Mouse (Mus musculus) spleen, adult 12 weeks (tissue): ENCODE results near the gene Olfr575.

Source experiments
- DNase-seq: peaks from one replicate; pipeline ENCODE4 v3.0.0; 2022; ENCODE audit warnings: low spot score

Gene Olfr575

DNA sequence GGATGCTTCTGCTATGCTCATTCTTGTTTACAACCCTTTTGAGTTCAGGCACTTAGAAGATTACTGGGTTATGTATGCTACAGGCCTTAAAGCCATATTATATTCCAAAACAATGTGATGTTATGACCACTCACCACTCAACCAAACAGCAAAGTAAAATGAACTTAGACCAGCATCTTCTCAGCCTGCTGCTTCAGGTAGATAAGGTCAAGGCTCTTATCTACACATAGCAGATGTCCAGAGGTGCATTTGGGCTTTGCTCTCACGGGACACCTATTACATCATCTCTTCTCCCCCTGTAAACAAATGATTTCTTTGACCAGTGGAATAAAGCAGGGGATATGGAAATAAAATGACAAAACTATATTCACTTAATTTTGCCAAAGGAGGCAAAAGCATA, at the start of gene Olfr575:
Gene Olfr575 (minus strand): TSS at position 183 of the 400 bp plus-strand sequence.
- DNase-seq, result no peak

GRCm38 (mm10) chr7:102989224-102989623, 30.6 kb upstream of the Olfr575 start, which contains the start of gene Olfr578:
Gene Olfr578, minus strand, starts transcription at chr7:102989324.
- DNase-seq, result no peak

DNA sequence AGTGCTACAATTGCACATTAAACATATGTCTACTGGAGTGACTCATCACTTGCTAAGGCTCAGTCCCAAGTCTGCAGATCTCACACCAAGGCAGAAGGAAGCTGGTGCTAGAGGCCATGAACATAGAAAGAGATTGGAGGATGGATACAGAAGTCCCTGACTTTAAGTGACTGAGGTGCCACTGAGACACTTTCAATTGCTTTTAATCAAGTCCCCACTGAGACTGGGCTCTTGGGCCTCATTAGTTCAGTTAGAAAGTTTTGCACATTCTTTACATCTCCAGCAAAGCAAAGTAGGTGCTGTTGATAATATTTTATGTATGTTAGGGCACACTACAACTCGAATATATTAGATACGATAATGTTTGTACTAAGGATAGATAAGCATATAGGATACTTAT, 17.3 kb upstream of the Olfr575 start, which contains the start of gene Olfr577:
Gene Olfr577 (minus strand): TSS at position 101 of the 400 bp plus-strand sequence.
- DNase-seq, result no peak

DNA sequence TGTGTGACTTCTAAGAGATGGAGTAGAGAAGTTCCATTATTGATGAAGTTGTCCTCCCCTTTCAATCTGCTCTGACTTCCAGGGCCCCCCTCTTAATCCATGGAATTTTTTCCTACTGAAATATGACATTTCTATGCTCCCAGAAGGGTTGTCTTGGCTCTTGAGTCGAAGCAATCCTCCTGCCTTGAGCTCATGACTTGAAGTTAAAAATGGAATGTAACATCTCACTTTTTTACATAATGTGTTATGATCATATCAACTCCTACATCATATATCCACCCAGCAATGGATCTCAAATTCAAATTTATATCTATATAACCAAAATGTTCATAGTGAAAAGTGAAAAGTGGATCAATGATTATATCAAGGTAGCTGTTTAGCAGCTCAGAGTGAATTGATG, 15.8 kb upstream of the Olfr575 start:
- DNase-seq, result no peak

GRCm38 (mm10) chr7:102962360-102962759, 3.8 kb upstream of the Olfr575 start, which contains the start of gene Olfr576:
Gene Olfr576, plus strand, starts transcription at chr7:102962660.
- no peak for DNase-seq

DNA sequence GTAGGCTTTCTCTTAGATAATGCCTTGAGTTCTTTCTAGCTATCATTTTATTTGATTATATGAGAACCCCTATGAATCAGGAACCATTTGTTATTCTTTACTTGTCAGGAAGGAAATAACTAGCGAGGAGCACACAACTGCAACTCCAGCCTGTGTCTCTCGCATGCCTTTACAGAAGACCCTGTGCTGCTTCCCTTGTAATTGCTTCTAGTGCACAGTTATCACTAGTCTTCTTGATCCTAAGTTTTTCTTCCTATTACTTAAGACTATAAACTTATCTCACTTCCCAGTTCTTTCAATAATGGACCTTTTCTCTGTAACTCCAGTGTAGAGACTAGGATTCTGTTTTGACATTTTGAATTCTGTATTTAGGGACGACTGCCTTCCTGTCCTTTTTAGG, 438 bp downstream of the Olfr575 start:
- DNase-seq, result no peak

- no peak for DNase-seq
Observed at GRCm38 (mm10) chr7:102950732-102951131, 7.8 kb downstream of the Olfr575 start.

DNA sequence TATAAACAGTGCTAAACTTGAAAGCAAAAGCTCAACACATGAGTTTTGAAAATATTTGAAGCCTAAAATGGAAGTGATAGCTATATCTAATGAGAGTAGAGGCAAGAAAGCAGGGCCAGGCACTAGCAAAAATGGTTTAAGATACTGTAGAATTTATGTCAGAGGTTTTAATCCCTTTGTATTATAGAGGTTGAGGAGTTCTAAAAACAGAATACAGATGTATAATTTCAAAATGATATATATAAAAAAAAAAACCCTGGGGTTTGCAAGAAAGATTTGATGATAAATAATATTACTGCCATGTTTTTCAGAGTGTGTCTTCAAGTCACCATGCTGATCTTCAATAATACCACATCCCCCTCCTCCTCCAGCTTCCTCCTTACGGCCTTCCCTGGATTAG, 10.4 kb downstream of the Olfr575 start, which contains the start of gene Olfr574:
Gene Olfr574 (plus strand): TSS at position 301 of the 400 bp plus-strand sequence.
- DNase-seq, result no peak

- no peak for DNase-seq
Observed at GRCm38 (mm10) chr7:102943417-102943816, 15.2 kb downstream of the Olfr575 start.

DNA sequence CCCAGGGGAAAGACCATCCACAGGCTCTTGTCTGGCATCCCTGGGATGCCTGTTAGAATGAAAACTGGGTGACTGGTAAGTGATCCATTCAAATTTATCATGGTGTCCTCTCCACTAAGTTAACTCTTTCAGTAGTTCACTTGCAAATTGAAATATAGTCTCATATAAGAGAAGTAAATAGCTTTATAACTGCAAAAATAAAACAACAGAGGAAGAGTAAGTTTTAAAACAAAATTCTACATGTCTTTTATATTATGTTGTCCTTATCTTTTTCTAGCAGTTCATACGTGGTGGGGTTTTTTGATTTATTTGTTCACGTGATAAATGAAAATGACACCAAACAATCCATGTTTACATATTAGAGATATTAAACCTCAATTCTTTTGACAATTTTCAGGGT, 16.1 kb downstream of the Olfr575 start, which contains the start of gene Olfr573-ps1:
Gene Olfr573-ps1 (minus strand): TSS at position 101 of the 400 bp plus-strand sequence.
- no peak for DNase-seq

- DNase-seq, result no peak
Observed at GRCm38 (mm10) chr7:102927105-102927504, 31.5 kb downstream of the Olfr575 start.

- DNase-seq, result no peak
Observed at GRCm38 (mm10) chr7:102924109-102924508, 34.5 kb downstream of the Olfr575 start, which contains the start of gene Olfr572. Gene Olfr572, plus strand, starts transcription at chr7:102924409.

- no peak for DNase-seq
Observed at GRCm38 (mm10) chr7:102919632-102920031, 38.9 kb downstream of the Olfr575 start.

DNA sequence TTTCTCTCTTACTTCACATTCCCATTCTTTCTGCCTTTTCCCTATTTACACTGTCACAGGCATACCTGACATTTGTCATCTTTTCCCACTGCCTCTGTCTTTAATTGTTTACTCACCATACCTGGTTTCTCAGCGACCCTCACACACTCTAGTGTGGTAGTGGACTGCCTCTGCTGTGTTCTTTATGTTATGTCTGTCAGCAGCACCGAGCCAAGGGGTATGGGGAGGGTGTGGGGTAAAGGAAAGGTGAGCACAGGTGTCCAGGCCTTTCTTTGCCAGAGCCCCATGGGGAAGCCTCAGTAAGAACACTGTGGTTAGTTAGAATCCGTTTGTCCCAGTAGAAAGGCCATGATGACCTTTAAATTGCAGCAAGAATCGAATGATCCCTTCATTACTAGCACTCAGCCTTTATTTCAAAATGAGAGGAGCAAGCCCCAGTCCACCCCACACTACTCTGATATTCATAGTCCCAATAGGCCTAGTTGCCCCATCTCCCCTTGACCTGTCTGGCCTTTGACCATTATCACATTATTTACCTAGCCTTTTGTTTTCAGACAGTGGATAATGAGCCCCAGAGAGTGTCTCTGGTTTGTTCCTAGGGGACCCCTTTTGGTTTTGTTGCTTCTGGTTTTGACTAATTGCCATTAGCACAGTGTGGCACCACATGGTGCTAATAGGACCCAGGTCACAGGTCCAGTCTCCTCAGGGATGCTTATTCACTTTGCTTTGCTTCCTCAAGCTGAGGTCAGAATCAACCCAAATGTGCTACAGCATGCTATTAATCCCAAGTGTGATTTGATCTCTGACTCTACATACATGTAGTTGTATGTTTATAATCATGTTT, 41.3 kb downstream of the Olfr575 start, which contains the start of gene Olfr571:
Gene Olfr571 (minus strand): TSS at position 505 of the 844 bp plus-strand sequence.
- no peak for DNase-seq

- no peak for DNase-seq
Observed at GRCm38 (mm10) chr7:102916405-102916804, 42.2 kb downstream of the Olfr575 start.

- DNase-seq, result no peak
Observed at GRCm38 (mm10) chr7:102915261-102915660, 43.3 kb downstream of the Olfr575 start.
